Mouse (Mus musculus) layer of hippocampus, adult 9-10 months (tissue): ENCODE results near the gene Tm6sf2.
A peak's percentile ranks its signal among the peaks of the same experiment; 100 is the strongest.
"Not testable (repeated sequence)": the region's sequence is repeated elsewhere in the genome, so short reads cannot be mapped to it uniquely, and the experiment has no call there.

ENCODE experiments used
- DNase-seq: peaks from one replicate; pipeline ENCODE4 v3.0.0; 2022; ENCODE audit warnings: low spot score

Gene Tm6sf2

GRCm38 (mm10) chr8:70072441-70073069, at the start of gene Tm6sf2:
Tm6sf2 (plus strand) TSS chr8:70072924.
- no peak for DNase-seq

GRCm38 (mm10) chr8:70023596-70023995, 49.1 kb upstream of the Tm6sf2 start:
- DNase-seq = no peak

GRCm38 (mm10) chr8:70026151-70026550, 46.6 kb upstream of the Tm6sf2 start:
- no peak for DNase-seq

GRCm38 (mm10) chr8:70030255-70030654, 42.5 kb upstream of the Tm6sf2 start:
- no peak for DNase-seq

- DNase-seq = no peak
Measured at GRCm38 (mm10) chr8:70037994-70038393, 34.7 kb upstream of the Tm6sf2 start.

- no peak for DNase-seq
Measured at GRCm38 (mm10) chr8:70041885-70042546, 30.7 kb upstream of the Tm6sf2 start.

GRCm38 (mm10) chr8:70042583-70043455, 29.9 kb upstream of the Tm6sf2 start, which contains the start of the genes Mau2 and Sugp1:
Mau2 (minus strand) TSS chr8:70042734.
Sugp1 (plus strand) TSS chr8:70042813.
- DNase-seq = peak; percentile 87

- DNase-seq = no peak
Measured at GRCm38 (mm10) chr8:70043996-70044395, 28.7 kb upstream of the Tm6sf2 start.

- no peak for DNase-seq
Measured at GRCm38 (mm10) chr8:70049662-70050061, 23.1 kb upstream of the Tm6sf2 start.

GRCm38 (mm10) chr8:70050434-70050833, 22.3 kb upstream of the Tm6sf2 start:
- DNase-seq = not testable (repeated sequence)

- no peak for DNase-seq
Measured at GRCm38 (mm10) chr8:70057721-70058120, 15.0 kb upstream of the Tm6sf2 start.

- no peak for DNase-seq
Measured at GRCm38 (mm10) chr8:70071836-70072440, 786 bp upstream of the Tm6sf2 start.

GRCm38 (mm10) chr8:70073120-70073519, 396 bp downstream of the Tm6sf2 start:
- DNase-seq = no peak

- DNase-seq = no peak
Measured at GRCm38 (mm10) chr8:70073682-70074081, 958 bp downstream of the Tm6sf2 start.

- DNase-seq = no peak
Measured at GRCm38 (mm10) chr8:70081976-70082375, 9.3 kb downstream of the Tm6sf2 start.

GRCm38 (mm10) chr8:70083285-70083684, 10.6 kb downstream of the Tm6sf2 start, which contains the start of gene Hapln4:
Hapln4 (plus strand) TSS chr8:70083457.
- DNase-seq = no peak

- no peak for DNase-seq
Measured at GRCm38 (mm10) chr8:70084191-70085065, 11.7 kb downstream of the Tm6sf2 start.

- no peak for DNase-seq
Measured at GRCm38 (mm10) chr8:70086151-70086550, 13.4 kb downstream of the Tm6sf2 start.

GRCm38 (mm10) chr8:70087237-70087636, 14.5 kb downstream of the Tm6sf2 start:
- no peak for DNase-seq

- no peak for DNase-seq
Measured at GRCm38 (mm10) chr8:70087836-70088650, 15.3 kb downstream of the Tm6sf2 start.
